Mouse (Mus musculus): ENCODE measurements around the gene Pin1rt1.

Pin1rt1 gene

DNA sequence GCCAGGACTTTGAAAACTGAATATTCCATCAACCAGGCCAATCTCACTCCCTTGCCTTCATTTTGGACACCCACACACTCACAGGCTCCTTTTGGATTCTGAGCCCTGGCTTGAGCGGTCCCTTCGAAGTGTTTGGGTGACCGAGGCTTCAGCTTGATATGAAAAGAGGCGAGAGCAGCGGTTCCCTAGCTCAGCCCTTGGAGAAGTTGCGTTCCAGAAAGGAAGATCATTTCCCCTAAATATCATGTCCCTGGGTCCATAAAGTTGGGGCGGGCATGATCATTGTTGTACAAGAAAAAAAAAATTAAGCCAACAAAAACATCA, 3.7 kb downstream of the Pin1rt1 start:
- no peak for DNase-seq (ENCODE audit: low spot score)

DNA sequence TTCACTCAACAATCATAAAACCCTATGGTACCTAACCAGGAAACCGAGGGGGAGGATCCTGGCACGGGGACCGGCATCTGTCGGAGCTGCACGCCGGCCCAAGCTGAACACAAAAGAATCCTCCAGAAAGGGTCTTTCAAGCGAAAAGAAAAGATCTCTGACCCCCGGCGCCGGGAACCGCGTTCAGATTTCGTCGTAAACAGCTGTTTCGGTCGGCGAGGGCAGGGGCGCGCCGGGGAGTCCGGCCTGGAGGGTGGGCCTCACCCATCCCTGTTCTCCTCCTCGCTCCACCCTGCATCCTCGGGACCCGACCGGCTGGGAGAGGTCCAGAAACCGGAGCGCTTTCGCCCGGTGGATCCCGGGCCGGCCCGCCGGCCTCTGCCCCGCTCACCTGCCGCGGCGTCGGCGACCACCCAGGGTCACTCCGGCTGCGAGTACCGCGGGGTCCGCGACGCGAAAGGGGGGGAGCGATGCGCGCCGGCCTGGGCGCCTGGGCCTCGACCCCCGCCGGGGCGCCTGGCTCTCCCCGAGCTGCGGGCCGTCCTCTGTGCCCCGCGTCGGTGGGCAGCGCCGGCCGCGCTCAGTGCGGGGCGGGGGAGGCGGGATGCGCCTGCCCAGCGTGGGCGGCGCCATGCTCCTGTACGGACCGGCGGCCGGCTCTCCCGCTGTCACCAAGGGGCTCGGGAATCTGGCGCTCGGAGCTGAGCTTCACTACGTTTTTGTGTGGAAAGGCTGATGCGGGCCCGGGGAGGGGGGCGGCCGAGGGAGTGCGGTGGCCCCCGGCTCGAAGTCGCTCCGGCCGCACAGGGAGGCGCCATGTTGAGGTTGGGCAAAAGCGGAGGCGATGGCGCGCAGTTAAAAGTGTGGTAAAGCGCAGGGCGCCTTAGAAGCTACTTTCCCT, 4.3 kb downstream of the Pin1rt1 start, which contains the start of gene Tcp11l1:
Gene Tcp11l1 (minus strand): TSS at position 585 of the 901 bp plus-strand sequence.
- DNase-seq (ENCODE audit: low spot score), result peak; percentile 72

DNA sequence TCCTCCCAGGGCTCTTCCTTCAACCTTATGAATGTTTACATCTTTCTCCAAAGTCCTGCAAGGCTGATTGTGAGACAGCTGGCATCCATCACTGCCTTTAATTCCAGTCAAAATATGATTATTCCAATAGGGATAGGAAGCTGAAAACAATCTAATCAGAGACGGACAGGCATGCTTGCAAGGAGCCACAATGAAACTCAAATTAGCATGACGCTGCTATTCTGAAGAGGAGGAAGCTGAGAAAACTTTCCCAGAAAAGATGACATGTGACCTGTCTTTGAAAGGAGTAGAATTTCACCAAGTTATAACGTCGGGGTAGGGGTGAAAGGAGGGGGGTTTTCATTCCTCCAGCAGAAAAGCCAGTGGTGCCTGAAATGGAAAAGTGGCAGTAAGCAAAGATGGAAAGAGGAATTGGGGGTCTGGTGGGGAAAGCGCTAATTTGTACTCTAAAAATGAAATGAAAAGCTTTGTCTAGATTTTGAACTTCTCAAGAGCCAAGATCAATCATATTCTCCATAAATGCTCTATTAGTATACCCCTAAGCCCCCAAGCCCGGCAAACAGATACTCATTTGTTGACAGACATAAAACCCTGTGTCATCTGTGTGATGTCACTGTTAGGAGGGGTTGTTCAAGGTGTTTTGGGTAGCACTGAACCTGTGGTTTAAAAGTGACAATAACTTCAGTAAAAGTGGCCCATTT, 5.4 kb downstream of the Pin1rt1 start:
- no peak for DNase-seq (ENCODE audit: low spot score)

DNA sequence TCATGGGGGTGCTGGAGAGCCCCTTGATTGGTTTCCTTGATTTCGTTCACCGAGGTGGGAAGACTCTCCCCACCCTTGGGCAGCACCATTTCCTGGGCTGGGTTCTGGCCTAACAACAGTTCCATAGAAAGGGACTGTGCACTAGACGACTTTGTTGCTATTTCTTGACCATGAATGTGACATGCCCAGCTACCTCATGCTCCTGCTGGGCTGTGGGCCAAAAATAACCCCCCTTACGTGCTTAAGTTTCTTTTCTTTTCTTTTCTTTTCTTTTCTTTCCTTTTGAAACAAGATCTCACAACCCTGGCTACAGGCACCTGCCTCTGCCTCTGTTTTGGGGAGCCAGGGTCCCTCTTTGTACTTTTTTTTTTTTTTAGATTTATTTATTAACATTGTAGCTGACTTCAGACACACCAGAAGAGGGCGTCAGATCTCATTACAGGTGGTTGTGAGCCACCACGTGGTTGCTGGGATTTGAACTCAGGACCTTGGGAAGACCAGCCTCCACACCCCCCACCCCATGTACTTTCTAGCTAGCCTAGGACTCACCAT, 6.3 kb downstream of the Pin1rt1 start:
- DNase-seq (ENCODE audit: low spot score), result no peak

DNA sequence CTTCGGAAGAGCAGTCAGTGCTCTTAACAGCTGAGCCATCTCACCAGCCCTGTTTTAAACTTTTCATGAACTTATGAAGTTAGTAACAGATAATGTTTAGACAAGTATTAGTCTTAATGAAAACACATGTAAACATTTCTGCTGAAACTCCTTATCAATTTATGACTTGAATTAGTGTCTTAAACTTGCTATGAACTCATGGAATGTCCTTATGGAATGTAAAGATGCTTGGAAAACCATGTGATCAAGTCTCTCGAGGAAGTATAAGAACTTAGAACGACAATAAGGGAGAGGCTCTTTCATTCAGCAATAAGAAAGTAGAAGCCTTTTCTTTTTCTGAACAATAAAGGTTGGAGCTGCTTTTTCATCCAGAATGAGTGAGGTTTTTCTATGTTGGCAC, 11.8 kb downstream of the Pin1rt1 start:
- DNase-seq (ENCODE audit: low spot score), result no peak

DNA sequence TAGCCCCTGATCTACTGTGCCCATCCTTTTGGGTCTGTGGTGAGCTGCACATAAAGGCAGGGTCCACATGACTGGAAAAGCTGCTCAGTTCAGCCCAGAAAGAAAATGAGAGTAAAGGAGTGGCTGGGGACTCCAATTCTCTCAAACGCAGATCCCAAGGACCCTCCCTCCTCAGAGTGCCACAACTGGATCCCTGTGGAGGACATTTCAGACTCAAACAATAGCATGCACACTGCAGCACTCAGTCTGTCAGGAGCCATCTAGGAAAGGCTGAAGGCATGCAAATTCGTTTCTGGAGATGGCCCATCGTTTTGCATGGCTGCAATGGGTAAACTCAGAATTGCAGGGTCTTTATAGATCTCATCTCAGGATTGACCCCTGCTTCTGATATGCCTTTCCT, 13.0 kb downstream of the Pin1rt1 start:
- DNase-seq (ENCODE audit: low spot score), result no peak

DNA sequence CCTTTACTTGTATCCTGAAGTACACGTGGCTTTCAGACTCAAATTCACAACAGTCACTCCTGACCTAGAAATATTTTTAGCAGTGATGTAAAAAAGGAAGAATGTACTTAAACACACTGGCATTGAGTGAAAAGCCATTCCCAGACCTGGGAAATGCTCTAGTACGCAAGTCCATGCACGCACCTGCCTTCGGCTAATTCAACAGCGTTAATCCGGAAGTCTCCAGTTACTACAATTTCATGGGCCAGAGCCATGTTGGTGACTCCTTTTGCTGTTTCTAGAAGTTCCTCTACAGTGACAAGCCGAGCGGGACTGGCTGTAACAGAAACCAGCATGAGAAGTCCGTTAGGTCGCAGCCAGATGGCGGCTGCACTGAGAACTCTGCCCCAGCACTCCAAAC, 16.5 kb downstream of the Pin1rt1 start:
- no peak for DNase-seq (ENCODE audit: low spot score)

DNA sequence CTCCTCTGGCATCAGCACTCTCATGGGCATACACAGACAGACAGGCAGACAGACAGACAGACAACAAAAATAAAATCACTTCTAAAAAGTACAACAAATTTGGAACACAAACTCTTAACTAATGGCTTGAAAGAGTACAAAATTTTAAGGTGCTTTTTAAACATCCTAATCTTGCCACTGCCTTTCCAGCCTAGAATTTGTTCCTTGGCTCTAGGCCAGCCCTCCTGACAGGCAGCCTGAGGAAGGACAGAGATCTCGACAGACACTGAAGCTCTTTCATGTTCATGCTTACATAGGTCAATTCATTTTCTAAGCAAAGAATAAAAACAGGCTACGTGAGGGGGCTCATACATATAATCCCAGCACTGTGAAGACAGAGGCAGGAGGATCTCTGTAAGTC, 23.6 kb downstream of the Pin1rt1 start:
- no peak for DNase-seq (ENCODE audit: low spot score)

DNA sequence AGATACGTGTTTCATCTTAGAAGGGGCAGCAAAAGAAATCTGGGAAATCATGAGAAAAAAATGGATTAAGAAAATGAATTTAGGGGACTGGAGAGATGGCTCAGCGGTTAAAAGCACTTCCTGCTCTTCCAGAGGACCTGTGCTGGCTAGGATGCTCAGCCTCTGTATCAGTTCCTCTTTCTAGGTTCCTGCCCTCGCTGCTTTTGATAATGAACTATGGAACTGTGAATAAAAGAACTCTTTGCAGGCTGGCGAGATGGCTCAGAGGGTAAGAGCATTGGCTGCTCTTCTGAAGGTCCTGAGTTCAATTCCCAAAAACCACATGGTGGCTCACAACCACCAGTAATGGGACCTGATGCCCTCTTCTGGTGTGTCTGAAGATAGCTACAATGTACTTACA, 25.5 kb downstream of the Pin1rt1 start:
- DNase-seq (ENCODE audit: low spot score), result no peak

DNA sequence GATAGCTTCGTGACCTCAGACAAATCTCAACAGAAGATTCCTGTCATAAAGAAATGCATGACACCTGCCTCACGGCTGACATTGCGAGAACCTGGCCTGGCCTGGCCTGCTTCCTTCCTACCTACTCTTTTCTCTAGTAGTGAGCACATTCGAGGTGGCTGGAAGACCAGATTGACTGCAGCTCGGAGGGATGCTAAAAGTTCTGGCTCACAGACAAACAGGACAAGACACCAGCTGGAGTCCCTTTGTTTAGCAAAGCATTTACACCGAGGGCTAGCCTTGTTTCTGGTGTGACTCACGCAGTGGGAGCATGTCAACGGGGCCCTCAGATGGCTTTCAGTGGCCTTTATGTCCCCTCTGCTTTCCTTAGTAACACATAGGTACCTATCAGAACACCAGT, 27.5 kb downstream of the Pin1rt1 start:
- no peak for DNase-seq (ENCODE audit: low spot score)

DNA sequence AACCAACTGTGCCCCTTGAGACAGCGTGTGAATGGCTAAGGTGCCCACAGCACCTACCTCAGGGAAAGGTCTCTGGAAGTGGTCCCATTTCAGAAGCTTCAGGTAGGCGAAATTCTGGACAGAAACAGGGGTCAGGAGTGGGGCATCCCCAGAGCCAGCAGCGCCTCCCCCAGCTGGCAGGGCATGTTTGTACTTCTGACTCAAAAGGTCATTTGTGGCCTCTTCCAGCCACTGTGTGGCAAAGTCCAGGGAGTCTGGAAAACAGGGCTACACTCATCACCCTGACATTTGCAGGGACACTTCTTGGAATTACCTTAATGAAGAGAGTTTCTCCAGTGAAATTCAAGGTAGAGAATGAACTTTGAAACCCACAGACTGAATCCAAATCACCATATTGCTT, 27.9 kb downstream of the Pin1rt1 start:
- DNase-seq (ENCODE audit: low spot score), result no peak

DNA sequence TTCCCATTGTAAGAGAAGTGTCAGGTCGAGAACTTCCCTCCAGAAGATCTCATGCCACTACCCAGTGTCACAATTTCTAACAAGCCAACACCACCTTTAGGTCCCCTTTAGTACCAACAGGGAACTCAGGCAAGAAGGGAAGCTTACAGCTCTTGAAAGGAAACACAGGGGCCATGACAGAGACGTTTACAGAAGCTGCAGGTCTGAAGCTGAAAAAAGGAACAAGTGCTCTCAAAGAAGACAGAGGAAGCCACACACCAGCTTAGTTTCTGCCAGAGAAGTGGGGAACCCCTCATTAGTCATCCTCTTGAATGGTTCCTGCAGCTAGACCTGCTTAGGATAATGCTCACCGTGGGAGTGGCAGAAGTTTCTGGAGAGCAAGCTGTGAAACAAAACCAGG, 28.9 kb downstream of the Pin1rt1 start:
- DNase-seq (ENCODE audit: low spot score), result no peak

DNA sequence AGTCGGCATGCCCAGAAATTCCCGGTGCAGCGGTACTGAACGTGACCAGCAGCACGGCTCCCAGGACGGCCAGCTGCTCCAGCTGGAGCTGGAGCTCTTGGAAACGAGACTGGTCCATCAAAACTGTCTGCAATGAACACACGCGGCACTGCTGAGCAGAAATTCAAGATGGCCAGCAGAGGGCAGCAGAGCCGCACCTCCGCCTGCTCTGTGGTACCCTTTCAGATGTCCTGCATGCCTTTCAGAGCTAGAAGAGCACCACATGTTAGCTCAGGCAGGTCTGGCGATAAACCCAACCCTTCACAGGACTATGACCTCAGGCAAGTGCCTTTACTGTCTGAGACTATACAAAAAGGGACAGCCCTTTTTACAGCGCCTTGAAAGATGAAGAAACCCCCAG, 30.8 kb downstream of the Pin1rt1 start:
- DNase-seq (ENCODE audit: low spot score), result peak; percentile 77

DNA sequence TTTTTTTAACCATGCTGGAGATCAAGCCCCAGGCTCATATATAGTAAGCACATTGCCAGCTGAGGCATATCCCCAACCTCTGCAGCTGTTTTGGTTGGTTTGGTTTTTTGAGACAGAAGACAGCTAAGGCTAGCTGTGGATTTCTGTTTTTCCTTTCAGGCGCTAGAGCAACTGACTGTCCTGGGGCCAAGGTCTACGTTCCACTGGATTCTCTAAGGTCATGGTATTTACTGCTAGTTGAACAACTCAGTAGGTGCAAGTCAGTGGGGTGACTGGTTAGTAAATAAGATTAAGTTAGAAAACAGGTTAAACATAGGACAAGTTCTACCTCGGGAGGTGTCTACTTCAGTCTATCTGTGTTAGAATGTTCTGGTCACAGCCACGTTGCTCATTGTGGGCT, 31.4 kb downstream of the Pin1rt1 start:
- no peak for DNase-seq (ENCODE audit: low spot score)

DNA sequence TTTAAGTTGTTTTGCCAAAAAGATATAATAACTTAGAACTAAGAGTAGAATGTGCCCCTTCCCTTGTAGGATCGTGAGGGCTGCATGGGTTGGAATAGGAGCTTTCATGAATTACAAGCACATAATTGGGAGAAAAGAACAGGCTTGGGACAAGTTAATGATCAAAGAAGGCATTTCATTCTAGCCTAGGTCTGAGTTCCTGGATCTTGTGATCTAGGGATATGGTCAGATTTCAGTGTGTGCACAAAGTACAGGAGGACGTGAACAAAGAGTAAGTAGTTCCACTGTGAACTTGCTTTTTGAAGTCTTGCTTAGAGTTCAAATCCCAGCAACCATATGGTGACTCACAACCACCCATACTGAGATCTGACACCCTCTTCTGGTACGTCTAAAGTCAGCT, 38.9 kb downstream of the Pin1rt1 start:
- DNase-seq (ENCODE audit: low spot score), result no peak

DNA sequence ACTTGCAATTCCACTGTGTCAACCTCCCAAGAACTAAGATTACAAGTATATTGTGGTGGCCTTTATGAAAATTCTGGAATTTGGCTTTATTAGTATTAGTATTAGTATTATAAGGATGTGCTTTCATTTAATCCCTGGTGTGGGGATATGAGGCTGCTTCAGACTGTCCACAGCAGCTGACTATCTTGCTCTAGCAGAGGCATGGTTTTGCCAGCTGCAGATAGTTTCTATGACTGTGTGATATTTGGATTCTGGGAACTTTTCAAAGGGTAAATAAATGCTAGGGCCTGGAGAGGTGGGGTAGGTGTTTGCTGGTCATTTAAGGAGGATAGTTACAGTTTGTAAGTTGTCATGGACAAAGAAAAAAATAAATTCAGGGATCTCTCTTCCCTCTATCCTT, 44.5 kb downstream of the Pin1rt1 start:
- DNase-seq (ENCODE audit: low spot score), result no peak

DNA sequence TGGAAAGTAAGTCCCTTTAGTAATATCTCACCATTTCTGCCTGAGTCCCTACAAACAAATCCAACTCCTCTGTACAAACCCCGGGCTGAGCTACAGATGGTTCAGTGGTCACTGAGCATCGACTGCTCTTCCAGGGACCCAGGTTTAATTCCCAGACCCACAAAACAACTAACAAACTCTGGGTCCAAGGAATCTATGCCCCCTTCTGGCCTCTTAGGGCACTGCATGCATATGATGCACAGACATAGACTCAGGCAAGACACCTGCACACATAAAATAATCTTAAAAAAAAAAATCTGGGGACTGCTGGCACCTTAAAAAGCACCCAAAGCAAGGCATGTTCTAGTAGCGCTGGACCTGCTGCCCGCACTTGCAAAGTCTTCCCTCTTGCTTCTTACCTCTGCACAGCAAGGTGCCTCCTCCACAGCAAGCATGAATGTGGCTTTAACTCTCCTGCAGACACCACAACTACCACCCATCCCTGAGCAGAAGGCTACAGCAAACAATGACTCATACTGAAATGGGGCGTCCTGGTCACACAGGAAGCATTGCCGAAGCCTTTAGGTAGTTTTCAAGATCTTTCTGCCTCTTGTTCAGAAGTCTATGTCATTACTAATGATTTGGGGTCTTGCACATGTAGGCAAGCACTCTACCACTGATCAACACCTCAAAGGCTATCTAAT, 46.9 kb downstream of the Pin1rt1 start:
- no peak for DNase-seq (ENCODE audit: low spot score)

Measured in ovary, postnatal 36 days (tissue).